Mouse (Mus musculus) natural killer cell, adult 2 months (primary cell): Measurements from ENCODE around the gene E030030I06Rik.
"Not testable (repeated sequence)": the region's sequence is repeated elsewhere in the genome, so short reads cannot be mapped to it uniquely, and the experiment has no call there.

Experiments
- DNase-seq, 2 experiments: peaks; one replicate each; pipeline ENCODE4 v3.0.0; 2022; ENCODE audit warnings: low spot score in 2 of 2

E030030I06Rik gene

DNA sequence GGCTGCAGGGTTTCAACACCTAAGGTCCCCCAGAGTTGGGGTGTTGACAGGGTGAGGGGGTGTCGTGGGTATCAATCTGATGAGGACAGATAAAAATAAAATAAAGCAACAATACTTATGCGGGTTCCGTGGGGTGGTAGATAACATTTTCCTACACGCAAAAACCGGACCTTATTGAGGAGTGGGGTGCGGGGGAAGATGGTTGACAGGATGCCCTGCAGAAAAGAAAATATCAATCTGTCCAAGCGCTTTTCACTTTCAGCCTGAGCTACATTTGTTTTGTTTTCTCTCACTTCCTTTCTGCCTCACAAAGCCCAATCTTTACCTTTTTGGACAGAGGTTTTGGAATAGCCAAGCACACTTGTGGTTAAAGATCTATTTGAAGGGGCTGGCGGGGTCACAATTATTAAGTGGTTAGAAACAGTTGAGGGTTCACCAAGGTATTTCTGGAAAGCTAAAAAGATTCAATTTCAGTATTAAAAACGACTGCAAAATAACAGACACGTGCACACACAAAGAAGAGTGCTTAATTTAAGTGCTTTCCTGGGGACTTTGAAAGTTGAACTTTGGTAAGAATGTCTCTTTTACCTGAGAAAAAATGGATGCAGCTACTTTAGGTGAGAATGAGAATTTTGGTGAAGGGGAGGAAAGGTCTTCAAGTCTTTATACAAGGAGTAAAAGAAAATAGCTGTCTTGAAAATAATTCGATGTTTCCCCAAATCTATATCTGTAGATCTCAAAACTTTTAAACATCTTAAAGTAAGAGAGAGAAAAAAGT lies 3.0 kb upstream of the E030030I06Rik start:
- not testable (repeated sequence) for DNase-seq

DNA sequence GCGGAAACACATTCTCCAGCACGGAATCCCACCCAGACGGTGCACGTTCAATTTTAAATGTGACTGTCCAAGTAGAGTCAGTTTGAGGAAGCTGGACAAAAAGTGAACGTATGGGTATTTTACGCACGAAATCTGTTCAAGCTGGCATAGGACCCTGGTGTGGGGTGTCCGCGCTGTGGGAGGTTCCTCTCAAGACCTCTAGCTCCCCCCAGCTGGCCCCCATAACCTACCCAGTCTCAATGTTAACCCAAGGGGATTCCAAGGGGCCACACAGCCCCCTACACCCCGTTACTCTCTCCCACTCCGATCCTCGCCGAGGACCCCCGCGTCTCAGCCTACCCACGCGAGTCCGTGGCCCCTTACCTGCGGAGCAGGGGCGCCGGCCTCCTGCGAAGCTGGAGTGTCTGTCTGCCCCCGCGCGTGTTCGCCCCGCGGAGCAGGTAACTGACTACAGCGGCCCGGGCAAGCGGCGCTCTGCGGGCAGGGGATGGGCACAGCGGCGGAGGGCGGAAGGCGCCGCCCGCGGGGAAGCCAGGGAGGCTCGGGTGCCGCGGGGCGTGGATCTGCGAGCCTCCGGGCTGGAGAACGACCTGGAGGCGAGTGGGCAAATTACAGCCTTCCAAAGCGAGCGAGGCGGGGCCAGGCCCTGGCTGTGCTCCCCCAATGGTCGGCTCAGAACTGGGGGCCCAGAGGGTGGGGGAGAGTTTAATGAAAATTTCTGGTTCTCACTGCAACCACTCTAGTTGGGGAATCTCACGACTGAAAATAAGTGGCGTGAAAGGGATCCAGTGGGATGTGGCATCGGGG lies 2.2 kb upstream of the E030030I06Rik start:
- DNase-seq, result not testable (repeated sequence)

DNA sequence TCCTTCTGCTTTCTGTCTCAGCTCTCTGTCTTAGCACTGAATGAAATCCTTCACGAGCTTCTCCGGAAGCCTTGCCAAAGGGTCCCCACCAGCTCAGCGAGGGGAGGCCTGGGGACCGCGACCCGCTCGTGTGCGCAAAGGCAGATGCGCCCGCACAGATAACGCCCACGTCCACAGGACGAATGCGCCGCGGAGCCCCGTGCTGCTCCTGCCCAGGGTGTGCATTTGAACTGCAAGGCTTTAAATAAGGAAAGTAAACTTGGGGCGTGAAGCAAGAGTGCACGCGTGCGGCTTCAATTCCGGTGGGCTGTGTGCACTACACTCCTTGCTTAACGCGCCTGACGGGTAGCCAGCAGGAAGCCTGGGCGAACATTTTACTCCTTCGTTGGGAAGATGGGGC lies 1.5 kb upstream of the E030030I06Rik start:
- peak in 1 of 2 experiments; percentile 25 for DNase-seq

DNA sequence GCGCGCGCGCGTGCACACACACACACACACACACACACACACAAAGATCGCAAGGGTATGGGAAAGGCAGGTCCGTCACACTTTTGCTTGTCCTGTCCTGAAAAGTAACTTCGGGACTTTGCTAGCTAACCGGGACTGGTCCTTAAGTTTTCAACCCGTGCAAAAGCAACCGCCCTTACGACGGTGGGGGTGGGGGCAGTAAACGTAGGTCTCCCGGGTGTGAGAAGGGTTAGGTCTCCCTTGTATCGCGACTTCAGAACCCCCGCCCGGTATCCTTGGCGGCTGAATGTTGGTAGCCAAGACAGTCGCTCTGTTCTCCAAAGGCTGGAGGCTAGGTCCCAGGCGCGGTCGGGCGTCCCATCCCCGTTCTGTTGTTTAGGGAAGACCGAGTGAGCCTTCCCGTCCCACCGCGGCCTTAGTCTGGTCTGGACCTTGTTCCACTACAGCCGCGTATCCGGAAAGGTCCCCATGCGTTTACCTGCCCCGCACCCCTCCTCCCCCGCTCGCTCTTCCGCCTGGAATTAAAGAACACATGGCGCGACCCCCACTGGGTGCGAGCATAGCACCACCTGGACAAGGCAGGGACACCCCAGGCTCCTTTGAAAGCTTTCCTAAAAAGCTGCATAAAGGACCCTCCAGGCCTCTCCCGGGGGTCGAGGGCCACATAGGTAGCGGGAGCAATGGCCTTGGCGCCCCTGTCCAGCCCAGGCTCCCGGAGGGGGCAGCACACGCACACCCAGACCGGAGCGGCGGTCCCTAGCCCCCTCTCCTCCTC lies 808 bp upstream of the E030030I06Rik start:
- DNase-seq, result no peak

DNA sequence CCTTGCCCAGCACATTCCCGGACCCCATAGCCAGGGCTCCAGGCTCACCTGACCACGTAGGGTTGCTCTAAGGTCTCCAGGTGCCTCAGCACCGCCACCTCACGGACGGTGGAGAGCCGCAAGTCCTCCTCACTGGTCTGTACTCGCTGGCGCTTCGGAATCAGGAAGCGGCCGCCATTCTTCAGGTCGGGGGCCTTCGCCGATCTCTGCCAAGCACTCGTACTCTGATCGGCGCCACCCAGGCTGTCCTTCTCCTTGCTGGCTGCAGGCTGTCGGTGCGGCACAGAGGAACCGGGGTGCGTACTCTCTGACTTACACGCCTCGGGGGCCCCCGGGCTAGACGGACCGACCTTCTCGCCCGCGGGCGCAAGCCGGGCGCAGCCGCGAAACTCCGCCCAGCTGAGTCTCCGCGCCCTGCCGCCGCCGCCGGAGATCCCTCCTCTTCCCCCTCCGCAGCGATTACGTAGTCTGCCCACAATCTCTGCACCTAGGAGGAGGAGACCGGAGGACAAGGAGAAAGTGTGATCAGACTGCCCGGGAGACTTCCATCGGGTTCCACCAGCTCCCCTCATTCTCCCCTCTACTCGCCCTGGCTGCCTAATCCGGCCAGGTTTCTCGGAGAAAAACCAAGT lies 513 bp downstream of the E030030I06Rik start:
- peak; percentile 62 to 75 for DNase-seq

DNA sequence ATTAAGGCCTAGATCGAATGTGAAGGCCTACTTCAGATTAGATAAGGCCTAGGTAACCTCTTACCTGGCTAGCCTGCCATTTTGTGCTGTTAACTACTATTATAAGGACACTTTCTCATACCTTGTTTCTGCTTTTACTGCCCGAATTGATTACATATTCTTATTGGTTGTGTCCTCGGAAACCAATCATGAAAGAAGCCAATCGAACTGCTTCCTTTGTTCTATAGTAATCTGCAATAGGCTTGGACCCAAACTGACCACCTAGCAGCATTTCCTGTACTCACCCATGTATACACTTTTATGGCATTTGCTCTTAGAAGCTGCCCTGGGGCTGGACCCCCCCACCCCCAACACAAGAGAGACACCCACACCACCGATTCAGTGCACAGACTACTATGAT lies 6.1 kb downstream of the E030030I06Rik start:
- no peak for DNase-seq

DNA sequence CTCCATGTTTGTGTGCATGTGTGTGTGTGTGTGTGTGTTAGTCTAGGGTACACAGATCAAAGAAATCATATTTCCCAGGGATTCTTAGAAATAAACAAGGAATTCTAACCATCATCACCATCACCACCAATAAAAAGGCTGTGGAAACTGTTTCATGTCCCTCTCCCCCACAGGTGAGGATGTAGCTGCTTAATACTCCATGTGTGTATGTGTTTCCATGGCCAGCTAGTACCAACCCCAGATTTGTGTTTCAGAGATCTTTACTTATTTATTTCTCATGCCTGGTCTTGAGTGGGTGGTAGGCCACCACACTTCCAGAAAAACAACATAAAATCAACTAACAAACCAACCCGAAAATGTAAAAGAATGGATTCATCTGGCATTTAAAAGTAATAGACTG lies 6.9 kb downstream of the E030030I06Rik start:
- DNase-seq, result not testable (repeated sequence)

DNA sequence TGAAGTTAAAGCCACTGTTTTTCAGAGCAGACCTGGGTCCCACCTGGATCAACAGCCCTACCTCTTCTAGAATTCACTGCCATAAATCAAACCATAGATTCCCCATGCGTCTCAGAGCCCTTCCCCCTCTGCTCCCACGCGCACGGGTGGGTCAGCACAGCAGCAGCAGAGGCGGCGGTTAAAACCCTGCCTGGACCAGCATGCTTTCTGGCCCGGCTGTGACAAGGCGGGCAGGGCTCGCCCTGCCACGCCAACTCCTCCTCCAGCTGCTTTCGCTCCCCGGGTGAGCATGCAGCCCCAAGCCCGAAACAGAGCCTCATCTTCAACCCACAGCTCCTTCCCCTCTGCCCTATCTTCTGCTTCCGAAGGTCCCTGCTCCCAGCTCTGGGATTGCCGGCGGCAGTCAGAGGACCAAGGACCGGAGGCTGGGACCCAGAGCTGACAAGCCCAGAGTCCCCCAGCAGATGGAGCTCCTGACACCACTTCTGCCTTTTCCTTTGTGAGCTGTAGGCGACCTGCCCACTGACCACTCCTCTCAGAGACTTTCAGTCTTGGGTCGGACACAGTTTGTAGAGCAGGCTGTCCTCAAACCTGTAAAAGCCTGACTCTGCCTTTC lies 8.3 kb downstream of the E030030I06Rik start:
- DNase-seq, result peak; percentile 47 to 60

DNA sequence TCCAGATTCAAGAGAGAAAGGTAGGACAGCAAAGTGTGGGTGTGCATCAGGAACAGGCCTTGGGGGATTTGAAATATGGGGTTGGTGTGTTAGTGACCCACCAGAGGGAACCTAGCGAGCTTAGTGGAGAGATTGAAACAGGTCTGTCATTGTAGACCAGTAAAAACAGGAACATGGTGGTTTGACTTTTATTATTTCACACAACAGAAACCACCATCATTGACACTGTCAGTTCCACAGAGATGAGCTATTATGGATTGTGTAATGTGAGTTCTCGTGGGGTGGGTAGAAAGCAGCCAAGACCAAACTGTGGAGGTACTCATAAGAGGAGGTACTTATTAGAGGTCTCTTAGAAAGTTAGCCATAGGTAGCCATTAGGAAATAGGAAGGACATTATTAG lies 74.5 kb downstream of the E030030I06Rik start:
- DNase-seq, result no peak

DNA sequence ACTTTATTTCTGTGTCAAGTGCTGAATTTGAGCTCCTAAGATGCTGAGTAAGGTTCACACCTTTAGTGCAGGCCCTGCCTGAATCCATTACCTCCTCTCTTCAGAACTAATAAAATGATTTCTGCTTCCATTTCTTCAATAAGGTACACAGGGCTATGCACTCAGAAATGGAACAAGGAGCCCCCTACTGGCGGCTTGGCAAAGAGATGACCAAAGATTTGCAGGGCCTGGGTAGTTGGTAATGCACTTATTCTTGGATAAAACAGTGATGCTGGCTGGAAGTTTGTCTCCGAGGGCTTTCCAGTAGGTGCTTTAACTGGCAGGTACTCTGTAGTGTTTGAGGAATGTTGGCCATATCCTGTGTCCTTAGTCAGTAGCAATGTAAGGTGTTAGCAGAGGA lies 76.3 kb downstream of the E030030I06Rik start:
- no peak for DNase-seq

DNA sequence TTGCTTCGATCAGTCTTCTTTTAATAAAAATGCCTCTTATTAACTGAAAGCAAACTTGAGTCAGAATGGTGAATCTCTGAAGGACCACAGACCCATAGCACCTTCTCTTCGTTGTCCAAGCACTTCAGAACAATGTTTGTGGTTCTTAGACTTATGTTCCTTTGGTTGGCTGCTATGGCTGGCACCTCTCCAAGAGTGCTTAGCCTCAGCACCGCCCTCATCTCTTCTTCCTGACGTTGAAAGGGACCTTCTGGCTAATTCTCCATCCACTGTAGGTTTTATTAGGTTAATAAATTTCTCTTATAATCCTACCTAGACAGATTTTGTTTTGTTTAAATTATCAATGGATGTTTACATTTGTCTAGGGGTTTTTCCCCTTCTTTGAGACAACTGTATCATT lies 78.5 kb downstream of the E030030I06Rik start:
- no peak for DNase-seq

DNA sequence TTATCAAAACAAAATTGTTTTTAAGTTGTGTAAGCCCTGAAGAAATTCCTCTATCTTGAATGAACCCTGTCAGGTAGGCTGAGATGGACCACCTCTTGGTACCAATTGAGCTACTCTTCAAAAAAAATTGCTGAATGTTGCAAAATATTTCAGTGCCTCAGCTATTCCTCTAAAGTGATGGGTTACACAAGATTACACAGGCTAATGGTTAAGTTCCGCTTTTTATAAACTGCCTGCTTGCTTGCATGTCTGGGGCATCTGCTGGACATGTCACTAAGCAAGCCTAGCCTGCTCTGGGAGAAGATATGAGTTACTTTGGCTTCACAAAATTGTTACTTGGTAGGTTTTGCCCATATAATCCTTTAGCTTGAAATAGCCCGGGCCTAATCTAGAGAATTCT lies 78.9 kb downstream of the E030030I06Rik start:
- DNase-seq, result no peak

DNA sequence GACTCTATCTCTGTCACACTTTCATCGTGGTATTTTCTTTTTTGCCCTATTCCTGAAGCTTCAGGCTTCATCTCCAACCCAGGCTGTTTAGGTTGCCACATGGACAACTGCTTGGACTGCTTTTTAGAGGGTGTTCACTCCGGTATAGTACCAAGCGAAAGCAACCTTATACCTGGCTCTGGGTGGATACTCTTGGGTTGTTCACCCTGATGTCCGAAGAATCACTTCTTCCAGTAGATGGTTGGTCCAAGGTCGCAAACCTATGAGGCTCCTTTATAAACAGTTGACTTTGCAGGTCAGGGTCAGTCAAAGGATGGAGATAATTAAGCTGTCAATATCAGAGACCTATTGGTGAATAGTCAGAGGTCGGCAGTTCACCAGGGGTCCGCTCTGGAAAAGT lies 81.1 kb downstream of the E030030I06Rik start, which contains the start of gene 4930444G20Rik:
4930444G20Rik (minus strand) TSS at position 101 of the 400 bp plus-strand sequence.
- DNase-seq, result not testable (repeated sequence)
